Mouse (Mus musculus) small intestine, adult 2 months (tissue): ENCODE results near the gene Gm9046. TPM values are rescaled to one million over a fixed set of nuclear protein-coding genes. Genes with fewer than 3 reads are reported as not detected.
"Not testable (repeated sequence)": the region's sequence is repeated elsewhere in the genome, so short reads cannot be mapped to it uniquely, and the experiment has no call there.

Experiments
- H3K27ac ChIP-seq: fragments of 200-500 bp; 2 replicates; pipeline ENCODE4 v1.5.1; 2012; ENCODE audit warnings: low read depth, low read length, control low read depth, inconsistent platforms; ENCODE audit not compliant: insufficient read depth
- H3K27me3 ChIP-seq: fragments of 200-500 bp; 2 replicates; pipeline ENCODE4 v1.6.1; 2012; ENCODE audit warnings: mild to moderate bottlenecking, moderate library complexity, low read length, inconsistent platforms; ENCODE audit not compliant: control insufficient read depth, insufficient read depth
- H3K36me3 ChIP-seq: fragments of 200-500 bp; 2 replicates; pipeline ENCODE4 v1.6.1; 2012; ENCODE audit warnings: mild to moderate bottlenecking, low read length, control low read depth, inconsistent platforms; ENCODE audit not compliant: control insufficient read depth, insufficient read depth
- H3K4me1 ChIP-seq: fragments of 200-500 bp; 2 replicates; pipeline ENCODE4 v1.6.1; 2012; ENCODE audit warnings: low read length, inconsistent platforms, mixed read lengths; ENCODE audit not compliant: control insufficient read depth, insufficient read depth, insufficient read length
- H3K4me3 ChIP-seq: fragments of 200-500 bp; 2 replicates; pipeline ENCODE4 v1.5.1; 2012; ENCODE audit warnings: low read depth, mild to moderate bottlenecking, control low read depth, inconsistent platforms, low read length, moderate library complexity
- CTCF ChIP-seq: fragments of 200-500 bp; IDR thresholded peaks from 2 replicates; pipeline ENCODE4 v1.5.1; 2012; ENCODE audit warnings: low read depth, mild to moderate bottlenecking, control low read depth, inconsistent platforms, low read length, moderate library complexity, mixed read lengths; ENCODE audit not compliant: insufficient replicate concordance, insufficient read length; ENCODE audit errors: extremely low read depth
- POLR2A ChIP-seq: fragments of 200-500 bp; IDR thresholded peaks from 2 replicates; pipeline ENCODE4 v1.6.1; 2012; ENCODE audit warnings: low read depth, mild to moderate bottlenecking, control low read depth, inconsistent platforms, low read length, moderate library complexity
- WGBS: fragments of 180-500 bp; shearing (Covaris S2); methylation state at CpG from one replicate; pipeline ENCODE4 v1.1.7; 2018; 5-methylcytosine and 5-hydroxymethylcytosine counted together
- polyA plus RNA-seq: library from polyadenylated mRNA; depleted of rRNA; stranded (reverse); fragments of >200 nt; gene quantifications from 2 replicates; pipeline ENCODE4 v1.2.3, GENCODE M21; 2012; rRNA removed

Gene Gm9046
- polyA plus RNA-seq, 1 experiment: not detected

DNA sequence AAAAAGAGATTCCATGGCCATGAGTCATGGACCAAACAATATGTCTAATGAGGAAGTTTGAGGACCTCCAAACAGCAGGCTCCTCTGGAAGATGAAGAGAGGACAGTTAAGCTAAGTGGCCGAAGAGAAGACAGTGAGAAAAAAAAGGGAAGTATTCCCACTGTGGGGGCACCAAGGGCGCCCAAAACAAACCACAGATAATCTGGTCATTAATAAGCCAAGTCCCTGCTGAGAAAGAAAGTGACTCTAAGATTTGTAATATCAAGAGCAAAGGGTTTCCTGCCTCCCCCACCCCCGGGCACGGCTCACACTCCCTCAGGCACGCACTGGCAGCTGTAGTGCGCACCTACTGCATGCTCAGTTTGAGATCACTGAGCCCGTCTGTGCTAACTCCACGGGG is 24.0 kb downstream of the Gm9046 start:
- Histone ChIP-seq H3K27ac (no peak overlapping the region), H3K27me3 (no peaks in the 10 kb centered on the region; the same call in 1 of the 2 replicates), H3K4me1 (no peaks in the 10 kb centered on the region), H3K36me3 (no peaks in the 10 kb centered on the region), H3K4me3 (no peak overlapping the region)
- TF ChIP-seq CTCF (no peak), POLR2A (no peak)
- WGBS: 77% methylated on average over 8 of the region's 8 CpGs

DNA sequence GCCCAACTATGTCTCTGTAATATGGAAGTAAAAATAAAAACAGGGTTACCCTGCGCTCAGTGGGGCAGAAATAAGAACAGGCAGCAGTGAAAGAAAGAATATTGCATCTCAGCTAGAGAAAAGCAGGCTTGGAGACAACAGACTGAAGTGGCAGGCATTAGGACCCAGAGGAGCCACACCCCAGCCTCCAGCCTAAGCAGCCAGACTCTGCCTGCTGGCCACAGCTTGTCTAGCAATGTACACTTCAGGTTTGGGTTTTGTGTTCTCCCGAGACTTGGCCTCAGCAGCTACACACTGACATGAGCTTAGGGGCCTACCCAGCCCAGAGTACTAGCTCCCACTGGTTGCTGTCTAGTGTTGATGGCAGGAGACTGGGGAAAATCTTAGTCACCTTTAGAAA is 40.9 kb downstream of the Gm9046 start:
- not testable (repeated sequence) for H3K4me1 ChIP-seq, H3K4me3 ChIP-seq, H3K36me3 ChIP-seq, H3K27me3 ChIP-seq, H3K27ac ChIP-seq
- WGBS: 37% methylated on average over 2 of the region's 2 CpGs

GRCm38 (mm10) chr10:118294938-118295337 is 48.1 kb downstream of the Gm9046 start, which contains the start of gene Iltifb:
Gene Iltifb (minus strand): TSS chr10:118295038.
- Histone ChIP-seq H3K27ac (no peak within 1 kb of the TSS), H3K36me3 (no peaks in the 10 kb centered on the region), H3K4me3 (no peak within 1 kb of the TSS), H3K27me3 (no peaks in the 10 kb centered on the region), H3K4me1 (no peaks in the 10 kb centered on the region)
- WGBS: 88% methylated on average over 6 of the region's 6 CpGs
- no peak for TF ChIP-seq CTCF
- TF ChIP-seq POLR2A: no peak

Other genes starting within 250 kb of the Gm9046 start
- 0.75 and 1.4 TPM in 2 replicates for gene Mdm1, start 201.4 kb downstream of the Gm9046 start, polyA plus RNA-seq
- not detected in 2 replicates for gene Il22, start 138.3 kb downstream of the Gm9046 start, polyA plus RNA-seq
- not detected in 2 replicates for gene Gm32717, start 102.5 kb downstream of the Gm9046 start, polyA plus RNA-seq
- not detected in 2 replicates for gene Gm32802, start 84.6 kb downstream of the Gm9046 start, polyA plus RNA-seq
- gene Iltifb, start 48.2 kb downstream of the Gm9046 start, polyA plus RNA-seq: 0.16 TPM in 1 of 2 replicates, not detected in the other
- not detected in 2 replicates for gene Gm9040, start 16.3 kb downstream of the Gm9046 start, polyA plus RNA-seq
- gene Gm9044, start 10.8 kb downstream of the Gm9046 start, polyA plus RNA-seq: not detected in 2 replicates
- not detected in 2 replicates for gene Gm9045, start 5.4 kb downstream of the Gm9046 start, polyA plus RNA-seq
- gene Gm9048, start 5.4 kb upstream of the Gm9046 start, polyA plus RNA-seq: not detected in 2 replicates
- not detected in 2 replicates for gene Gm9049, start 10.8 kb upstream of the Gm9046 start, polyA plus RNA-seq
- not detected in 2 replicates for gene Ifng, start 97.8 kb upstream of the Gm9046 start, polyA plus RNA-seq